Mouse (Mus musculus) liver (tissue): ENCODE data around the gene Olfr571.
A peak's percentile ranks its signal among the peaks of the same experiment; 100 is the strongest.

ENCODE experiments used
- DNase-seq: peaks from one replicate; pipeline ENCODE4 v3.0.0-alpha.2; 2020; ENCODE audit warnings: mixed read lengths

The Olfr571 gene

DNA sequence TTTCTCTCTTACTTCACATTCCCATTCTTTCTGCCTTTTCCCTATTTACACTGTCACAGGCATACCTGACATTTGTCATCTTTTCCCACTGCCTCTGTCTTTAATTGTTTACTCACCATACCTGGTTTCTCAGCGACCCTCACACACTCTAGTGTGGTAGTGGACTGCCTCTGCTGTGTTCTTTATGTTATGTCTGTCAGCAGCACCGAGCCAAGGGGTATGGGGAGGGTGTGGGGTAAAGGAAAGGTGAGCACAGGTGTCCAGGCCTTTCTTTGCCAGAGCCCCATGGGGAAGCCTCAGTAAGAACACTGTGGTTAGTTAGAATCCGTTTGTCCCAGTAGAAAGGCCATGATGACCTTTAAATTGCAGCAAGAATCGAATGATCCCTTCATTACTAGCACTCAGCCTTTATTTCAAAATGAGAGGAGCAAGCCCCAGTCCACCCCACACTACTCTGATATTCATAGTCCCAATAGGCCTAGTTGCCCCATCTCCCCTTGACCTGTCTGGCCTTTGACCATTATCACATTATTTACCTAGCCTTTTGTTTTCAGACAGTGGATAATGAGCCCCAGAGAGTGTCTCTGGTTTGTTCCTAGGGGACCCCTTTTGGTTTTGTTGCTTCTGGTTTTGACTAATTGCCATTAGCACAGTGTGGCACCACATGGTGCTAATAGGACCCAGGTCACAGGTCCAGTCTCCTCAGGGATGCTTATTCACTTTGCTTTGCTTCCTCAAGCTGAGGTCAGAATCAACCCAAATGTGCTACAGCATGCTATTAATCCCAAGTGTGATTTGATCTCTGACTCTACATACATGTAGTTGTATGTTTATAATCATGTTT, at the start of gene Olfr571:
Olfr571 (minus strand) TSS at position 505 of the 844 bp plus-strand sequence.
- no peak for DNase-seq

DNA sequence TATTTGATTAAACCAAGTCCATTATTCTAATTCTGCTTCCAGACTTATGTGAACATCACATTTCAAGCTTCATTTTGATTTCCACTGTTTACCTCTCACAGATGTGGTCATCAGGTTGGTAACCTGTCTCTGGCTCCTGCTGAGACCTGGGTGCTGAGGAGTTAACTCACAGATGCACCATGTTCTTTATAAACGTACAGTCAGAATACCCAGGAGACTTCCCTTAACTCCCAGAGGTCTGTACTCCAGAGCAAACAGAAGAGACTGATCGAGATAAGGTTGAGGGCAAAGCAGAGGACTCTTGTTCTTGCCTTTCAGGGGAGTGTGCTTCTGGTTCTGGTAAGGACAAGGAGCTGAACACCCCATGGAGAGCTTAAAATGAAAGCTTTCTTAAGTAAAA, 45.0 kb upstream of the Olfr571 start, which contains the start of gene Olfr576:
Olfr576 (plus strand) TSS at position 301 of the 400 bp plus-strand sequence.
- DNase-seq: no peak

GRCm38 (mm10) chr7:102958593-102958992, 41.3 kb upstream of the Olfr571 start, which contains the start of gene Olfr575:
TSS of gene Olfr575 (minus strand) at chr7:102958775.
- DNase-seq: peak; percentile 33

DNA sequence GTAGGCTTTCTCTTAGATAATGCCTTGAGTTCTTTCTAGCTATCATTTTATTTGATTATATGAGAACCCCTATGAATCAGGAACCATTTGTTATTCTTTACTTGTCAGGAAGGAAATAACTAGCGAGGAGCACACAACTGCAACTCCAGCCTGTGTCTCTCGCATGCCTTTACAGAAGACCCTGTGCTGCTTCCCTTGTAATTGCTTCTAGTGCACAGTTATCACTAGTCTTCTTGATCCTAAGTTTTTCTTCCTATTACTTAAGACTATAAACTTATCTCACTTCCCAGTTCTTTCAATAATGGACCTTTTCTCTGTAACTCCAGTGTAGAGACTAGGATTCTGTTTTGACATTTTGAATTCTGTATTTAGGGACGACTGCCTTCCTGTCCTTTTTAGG, 40.8 kb upstream of the Olfr571 start:
- no peak for DNase-seq

- DNase-seq: no peak
These were observed 33.4 kb upstream of the Olfr571 start for GRCm38 (mm10) chr7:102950732-102951131.

DNA sequence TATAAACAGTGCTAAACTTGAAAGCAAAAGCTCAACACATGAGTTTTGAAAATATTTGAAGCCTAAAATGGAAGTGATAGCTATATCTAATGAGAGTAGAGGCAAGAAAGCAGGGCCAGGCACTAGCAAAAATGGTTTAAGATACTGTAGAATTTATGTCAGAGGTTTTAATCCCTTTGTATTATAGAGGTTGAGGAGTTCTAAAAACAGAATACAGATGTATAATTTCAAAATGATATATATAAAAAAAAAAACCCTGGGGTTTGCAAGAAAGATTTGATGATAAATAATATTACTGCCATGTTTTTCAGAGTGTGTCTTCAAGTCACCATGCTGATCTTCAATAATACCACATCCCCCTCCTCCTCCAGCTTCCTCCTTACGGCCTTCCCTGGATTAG, 30.8 kb upstream of the Olfr571 start, which contains the start of gene Olfr574:
Olfr574 (plus strand) TSS at position 301 of the 400 bp plus-strand sequence.
- no peak for DNase-seq

GRCm38 (mm10) chr7:102943417-102943816, 26.1 kb upstream of the Olfr571 start:
- no peak for DNase-seq

GRCm38 (mm10) chr7:102942475-102942874, 25.1 kb upstream of the Olfr571 start, which contains the start of gene Olfr573-ps1:
TSS of gene Olfr573-ps1 (minus strand) at chr7:102942575.
- DNase-seq: no peak

DNA sequence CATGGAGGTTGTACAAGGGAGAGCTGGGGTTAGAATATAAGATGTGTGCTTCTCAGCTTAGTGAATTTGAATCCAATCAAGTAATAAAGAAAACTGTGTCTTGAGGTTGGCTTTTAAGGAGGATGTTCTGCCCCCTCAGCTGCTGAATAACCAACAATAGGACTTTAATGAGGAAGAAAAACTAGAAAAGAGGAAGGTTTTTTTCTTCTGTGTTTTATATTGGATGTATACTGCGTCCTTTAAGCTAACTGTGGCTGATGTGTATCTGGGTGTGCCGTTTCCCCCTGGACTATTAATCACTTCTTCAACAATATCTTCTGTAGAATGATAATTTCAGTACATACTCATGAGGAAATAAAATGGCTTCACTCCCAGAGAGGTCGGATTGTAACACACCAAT, 9.8 kb upstream of the Olfr571 start:
- DNase-seq: no peak

GRCm38 (mm10) chr7:102924109-102924508, 6.8 kb upstream of the Olfr571 start, which contains the start of gene Olfr572:
TSS of gene Olfr572 (plus strand) at chr7:102924409.
- DNase-seq: no peak

GRCm38 (mm10) chr7:102919632-102920031, 2.3 kb upstream of the Olfr571 start:
- no peak for DNase-seq

GRCm38 (mm10) chr7:102916405-102916804, 931 bp downstream of the Olfr571 start:
- no peak for DNase-seq

- no peak for DNase-seq
These were observed 2.1 kb downstream of the Olfr571 start for GRCm38 (mm10) chr7:102915261-102915660.

DNA sequence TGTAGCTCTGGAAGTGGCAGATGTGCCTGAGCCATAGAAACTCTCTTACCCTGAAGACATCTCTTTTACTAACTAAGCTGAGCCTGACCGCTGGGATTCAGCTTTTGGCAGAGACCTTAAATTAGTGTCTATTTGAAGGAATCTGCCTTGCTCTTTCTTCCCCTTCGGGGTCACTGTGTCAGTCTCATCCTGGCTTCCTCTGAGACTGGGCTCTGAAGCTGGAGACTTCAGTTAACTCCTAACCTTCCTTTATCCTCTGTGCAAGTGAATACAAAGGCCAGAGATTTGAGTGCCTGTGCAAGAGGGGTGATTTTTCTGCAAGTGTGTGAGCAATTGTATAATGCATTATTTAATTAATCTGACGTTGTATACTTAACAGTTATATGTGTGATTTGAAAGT, 26.6 kb downstream of the Olfr571 start, which contains the start of gene Olfr569:
Olfr569 (minus strand) TSS at position 101 of the 400 bp plus-strand sequence.
- no peak for DNase-seq

DNA sequence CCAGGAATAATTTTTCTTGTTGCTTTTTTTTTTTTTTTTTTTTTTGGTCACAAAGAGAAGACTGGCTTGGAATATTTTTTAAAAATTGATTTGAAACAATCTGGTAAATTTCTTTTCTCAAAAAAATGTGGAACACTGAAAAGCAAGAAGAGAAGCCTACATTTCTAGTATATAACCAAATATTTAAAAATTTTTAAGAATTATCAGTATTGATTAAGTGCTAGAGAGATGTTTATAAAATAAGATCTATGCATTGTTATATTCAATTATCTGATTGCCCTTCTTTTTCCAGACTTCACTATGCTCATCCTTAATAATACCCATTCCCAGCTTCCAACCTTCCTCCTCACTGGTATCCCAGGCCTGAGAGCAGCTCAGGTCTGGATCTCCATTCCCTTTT, 40.5 kb downstream of the Olfr571 start, which contains the start of gene Olfr568:
Olfr568 (plus strand) TSS at position 301 of the 400 bp plus-strand sequence.
- DNase-seq: no peak

DNA sequence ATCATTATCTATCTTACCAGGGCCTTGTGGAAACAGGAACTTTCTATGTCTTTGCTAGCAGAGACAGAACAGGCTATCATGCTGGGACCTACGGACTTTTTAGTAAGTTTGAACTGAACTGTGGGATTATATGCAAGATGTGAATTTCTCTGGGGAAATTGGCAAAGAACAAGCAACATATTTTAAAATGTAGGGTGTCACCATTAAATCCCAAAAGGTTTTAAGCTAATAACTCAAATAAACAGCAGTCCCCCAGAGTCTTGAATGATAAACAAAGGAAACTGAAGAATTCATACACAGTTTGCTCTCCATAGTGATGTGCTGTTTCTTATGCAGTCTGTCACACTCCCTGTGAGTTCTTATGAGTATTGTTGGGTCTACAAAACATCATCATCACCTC, 58.7 kb downstream of the Olfr571 start, which contains the start of gene Olfr566:
Olfr566 (minus strand) TSS at position 101 of the 400 bp plus-strand sequence.
- DNase-seq: no peak

DNA sequence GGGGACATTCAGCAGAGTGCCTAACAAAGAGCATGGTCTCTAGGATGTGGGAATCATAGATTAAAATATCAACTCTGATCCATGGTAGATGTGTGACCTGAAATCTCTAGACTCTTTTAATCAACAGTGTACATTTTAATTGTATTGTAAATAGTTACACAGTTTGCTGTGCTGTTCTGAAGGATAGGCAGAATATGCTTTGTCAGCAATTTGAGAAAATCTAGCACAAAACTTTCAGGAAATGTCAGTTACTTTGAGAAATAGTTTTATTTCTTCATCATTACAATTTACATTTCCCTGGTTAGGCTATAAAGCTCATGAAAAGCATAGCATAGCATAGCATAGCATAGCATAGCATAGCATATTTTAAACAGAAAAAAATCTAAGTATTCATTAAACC, 61.5 kb downstream of the Olfr571 start:
- DNase-seq: no peak
